In the genomic region with DNA sequence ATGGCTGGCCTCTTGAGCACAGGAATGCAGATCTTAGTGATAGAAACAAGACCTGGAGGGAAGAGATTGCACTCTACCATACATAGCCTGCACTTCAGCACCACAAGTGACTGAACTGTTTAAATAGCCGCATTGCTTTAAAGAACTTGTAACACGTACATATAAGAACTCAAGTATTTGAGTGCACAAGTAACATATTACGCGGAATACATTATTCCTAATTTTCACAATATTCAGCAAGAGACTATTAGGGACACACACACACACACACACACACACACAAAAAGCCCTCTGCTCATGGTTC, we compare ENCODE assay signal across 9 mouse cellular contexts. TPM values are rescaled to one million over a fixed set of nuclear protein-coding genes. Genes with fewer than 3 reads are reported as not detected.
DNase-seq lines count a peak whose midpoint lies in the region; ATAC-seq and TF ChIP-seq lines count a peak whose summit lies in the region.
"Had no signal": no experiment of that assay in that cellular context is flagged by ENCODE, and none has a peak within 500 bp of the region (broad histone marks: within the 10 kb centered on the region; RNA-seq: fewer than 3 reads in every experiment).

No protein-coding gene starts in this region.

- H3K9ac ChIP-seq in neural tube, embryonic 11.5 days (ENCODE audit: low read length): peak overlapping the region; percentile 58
- H3K9ac ChIP-seq in liver, embryonic 12.5 days: peak overlapping the region; percentile 44; the same call in 1 of the 2 replicates
- H3K9ac ChIP-seq in stomach, postnatal 0 days (ENCODE audit: low read length): peak overlapping the region; percentile 52

- TF ChIP-seq CTCF in cerebellum, adult 2 months (IDR thresholded peaks at IDR 0.05; ENCODE audit: borderline replicate concordance, insufficient read depth, low read depth, low read length): no peak
- no peak for TF ChIP-seq CTCF in stomach, postnatal 0 days (IDR thresholded peaks at IDR 0.05; ENCODE audit: low read depth)

- WGBS in cerebellum, adult 2 months: 74% methylated on average over 4 of the region's 4 CpGs
- 76% methylated on average over 4 of the region's 4 CpGs for WGBS in neural tube, embryonic 11.5 days
- WGBS in liver, embryonic 12.5 days (ENCODE audit: insufficient replicate concordance): 58% methylated on average over 4 of the region's 4 CpGs
- 63% methylated on average over 4 of the region's 4 CpGs for WGBS in stomach, postnatal 0 days

- no peak for DNase-seq in cerebellum, adult 2 months
- no peak for DNase-seq in cerebellum, postnatal 25 days
- DNase-seq in neural tube, embryonic 11.5 days (ENCODE audit: low spot score): no peak
- no peak for DNase-seq in neural tube, embryonic 10.5 days (ENCODE audit: extremely low spot score, low spot score)
- DNase-seq in stomach, postnatal 0 days (ENCODE audit: low spot score): no peak
- DNase-seq in adrenal gland, postnatal 4 days (ENCODE audit: low spot score in 2 of 2): no peak
- DNase-seq: kidney, adult 18-20 months had no signal

- ATAC-seq in neural tube, embryonic 11.5 days (ENCODE audit: insufficient read depth, low FRiP score, low TSS enrichment): no peak
- ATAC-seq in liver, embryonic 12.5 days: no peak
- ATAC-seq in stomach, postnatal 0 days (ENCODE audit: low FRiP score, low TSS enrichment): no peak
- no peak for ATAC-seq in frontal cortex, adult (ENCODE audit: low TSS enrichment)

- no peaks in the 10 kb centered on the region for H3K36me3 ChIP-seq in neural tube, embryonic 11.5 days (ENCODE audit: control insufficient read depth, insufficient read depth, low read length)
- H3K36me3 ChIP-seq in liver, embryonic 12.5 days: no peaks in the 10 kb centered on the region
- no peaks in the 10 kb centered on the region for H3K36me3 ChIP-seq in stomach, postnatal 0 days (ENCODE audit: control insufficient read depth, insufficient read depth, low read length)

- TF ChIP-seq EP300 in stomach, postnatal 0 days (optimal IDR thresholded peaks at IDR 0.05): no peak

- H3K4me2 ChIP-seq in neural tube, embryonic 11.5 days (ENCODE audit: low read depth): peak overlapping the region; percentile 70
- H3K4me2 ChIP-seq in liver, embryonic 12.5 days: peak overlapping the region; percentile 80
- H3K4me2 ChIP-seq in stomach, postnatal 0 days (replicated peaks; ENCODE audit: low read depth): peak overlapping the region; percentile 76

- H3K4me3 ChIP-seq in cerebellum, adult 2 months (replicated peaks; ENCODE audit: insufficient read depth, low read depth, low read length): peak overlapping the region; percentile 77
- peak overlapping the region; percentile 79 for H3K4me3 ChIP-seq in neural tube, embryonic 11.5 days (ENCODE audit: low read depth, low read length)
- H3K4me3 ChIP-seq in liver, embryonic 12.5 days: peak overlapping the region; percentile 62
- peak overlapping the region; percentile 87 for H3K4me3 ChIP-seq in stomach, postnatal 0 days (ENCODE audit: low read depth, low read length)

- no peaks in the 10 kb centered on the region for H3K9me3 ChIP-seq in neural tube, embryonic 11.5 days (ENCODE audit: control insufficient read depth, low read length)
- H3K9me3 ChIP-seq in liver, embryonic 12.5 days (replicated peaks): no peaks in the 10 kb centered on the region
- no peaks in the 10 kb centered on the region for H3K9me3 ChIP-seq in stomach, postnatal 0 days (ENCODE audit: control insufficient read depth, low read length)

- no peak for TF ChIP-seq POLR2A in cerebellum, adult 2 months (IDR thresholded peaks at IDR 0.05; ENCODE audit: borderline replicate concordance, insufficient read depth, low read length)

- H3K27me3 ChIP-seq in cerebellum, adult 2 months (ENCODE audit: control insufficient read depth, insufficient read depth, low read length): no peaks in the 10 kb centered on the region
- H3K27me3 ChIP-seq in neural tube, embryonic 11.5 days (ENCODE audit: control insufficient read depth, insufficient read depth, low read length): no peaks in the 10 kb centered on the region
- H3K27me3 ChIP-seq in liver, embryonic 12.5 days (replicated peaks): peaks cover 67% of the 10 kb centered on the region
- H3K27me3 ChIP-seq in stomach, postnatal 0 days (ENCODE audit: control insufficient read depth, insufficient read depth, low read length): no peaks in the 10 kb centered on the region

- peaks cover 3% of the 10 kb centered on the region; the same call in 1 of the 2 replicates for H3K4me1 ChIP-seq in cerebellum, adult 2 months (ENCODE audit: control insufficient read depth, insufficient read depth, low read length)
- peaks cover 11% of the 10 kb centered on the region for H3K4me1 ChIP-seq in neural tube, embryonic 11.5 days (ENCODE audit: control insufficient read depth, insufficient read depth, low read length)
- H3K4me1 ChIP-seq in liver, embryonic 12.5 days: peaks cover 13% of the 10 kb centered on the region
- peaks cover 3% of the 10 kb centered on the region for H3K4me1 ChIP-seq in stomach, postnatal 0 days (replicated peaks; ENCODE audit: control insufficient read depth, insufficient read depth)

- 0 out of 2 replicates have a peak overlapping the region, but pooled peaks have one; percentile 26 for H3K27ac ChIP-seq in cerebellum, adult 2 months (ENCODE audit: insufficient read depth, low read length)
- peak overlapping the region; percentile 42; the same call in 1 of the 2 replicates for H3K27ac ChIP-seq in neural tube, embryonic 11.5 days (ENCODE audit: low read depth, low read length)
- H3K27ac ChIP-seq in liver, embryonic 12.5 days: no peak overlapping the region
- H3K27ac ChIP-seq in stomach, postnatal 0 days (replicated peaks): peak overlapping the region; percentile 91

RNA-seq across cellular contexts. Expression of a gene that starts 0.7 kb away (rescaled TPM):
- polyA plus RNA-seq in cerebellum, adult 2 months (2012; rRNA removed): 7.4 TPM in 2 replicates
- 51.0 and 55.7 TPM in 2 replicates for polyA plus RNA-seq in neural tube, embryonic 11.5 days (2014; fragmentation: Nextera tagmentation; extraction: Ambion mirVana)
- 3.4 and 3.8 TPM in 2 replicates for polyA plus RNA-seq in liver, embryonic 12.5 days (2016; fragmentation: Nextera tagmentation; extraction: Ambion mirVana)
- polyA plus RNA-seq in stomach, postnatal 0 days (2015; fragmentation: Nextera tagmentation; extraction: Ambion mirVana): 15.5 and 17.5 TPM in 2 replicates
- total RNA-seq in adrenal gland, postnatal 4 days (2021): 10 to 100 TPM; 26.6 to 32.0 TPM

RNA-seq across cellular contexts. Expression of a gene that starts 13.0 kb away (rescaled TPM):
- polyA plus RNA-seq in cerebellum, adult 2 months (2012; rRNA removed): not detected in 2 replicates
- polyA plus RNA-seq in neural tube, embryonic 11.5 days (2014; fragmentation: Nextera tagmentation; extraction: Ambion mirVana): not detected in 2 replicates
- not detected in 2 replicates for polyA plus RNA-seq in liver, embryonic 12.5 days (2016; fragmentation: Nextera tagmentation; extraction: Ambion mirVana)
- not detected in 2 replicates for polyA plus RNA-seq in stomach, postnatal 0 days (2015; fragmentation: Nextera tagmentation; extraction: Ambion mirVana)
- total RNA-seq in adrenal gland, postnatal 4 days (2021): not detected
